Mouse (Mus musculus) lung, embryonic 14.5 days (tissue): ENCODE results near the gene Ube2u. TPM values are rescaled to one million over a fixed set of nuclear protein-coding genes. Genes with fewer than 3 reads are reported as not detected.

ENCODE experiments used
- ATAC-seq: fragments of 200-750 bp; cut with Nextera tagmentation; 2 replicates; pipeline ENCODE4 v1.8.0; 2017; ENCODE audit warnings: mild to moderate bottlenecking, moderate TSS enrichment, moderate library complexity; ENCODE audit not compliant: insufficient read depth
- DNase-seq: peaks from one replicate; pipeline ENCODE4 v3.0.0-alpha.2; 2015
- H3K27ac ChIP-seq: fragments of 300-500 bp; sonication (generic); 2 replicates; pipeline ENCODE4 v1.5.1; 2014; ENCODE audit warnings: low read depth, mild to moderate bottlenecking, moderate library complexity
- H3K27me3 ChIP-seq: fragments of 300-500 bp; sonication (generic); 2 replicates; pipeline ENCODE4 v1.6.1; 2014; ENCODE audit warnings: low read length, control low read depth; ENCODE audit not compliant: insufficient read depth
- H3K36me3 ChIP-seq: fragments of 300-500 bp; sonication (generic); 2 replicates; pipeline ENCODE4 v1.6.1; 2014; ENCODE audit warnings: control low read depth; ENCODE audit not compliant: insufficient read depth
- H3K4me1 ChIP-seq: fragments of 300-500 bp; sonication (generic); 2 replicates; pipeline ENCODE4 v1.6.1; 2014; ENCODE audit warnings: antibody characterized with exemption, control low read depth; ENCODE audit not compliant: insufficient read depth
- H3K4me2 ChIP-seq: fragments of 300-500 bp; sonication (generic); 2 replicates; pipeline ENCODE4 v1.6.1; 2014; ENCODE audit warnings: mild to moderate bottlenecking
- H3K4me3 ChIP-seq: fragments of 300-500 bp; sonication (generic); 2 replicates; pipeline ENCODE4 v1.5.1; 2014; ENCODE audit warnings: low read depth, low read length
- H3K9ac ChIP-seq: fragments of 300-500 bp; sonication (generic); 2 replicates; pipeline ENCODE4 v1.6.1; 2014
- H3K9me3 ChIP-seq: fragments of 300-500 bp; sonication (generic); 2 replicates; pipeline ENCODE4 v1.6.1; 2016; ENCODE audit warnings: low read depth, low read length, control low read depth
- CTCF ChIP-seq: IDR thresholded peaks from 2 replicates; pipeline ENCODE4 v1.5.1; 2016; ENCODE audit warnings: antibody characterized with exemption, low read depth
- WGBS: fragments of 180-500 bp; shearing (Covaris S2); extraction: QIAGEN DNeasy Blood & Tissue Kit; methylation state at CpG from one replicate; pipeline ENCODE4 v1.1.7; 2014; 5-methylcytosine and 5-hydroxymethylcytosine counted together
- polyA plus RNA-seq: library from polyadenylated mRNA; unstranded; fragments of >200 nt; fragmentation: Nextera tagmentation; extraction: Ambion mirVana; gene quantifications from 2 replicates; pipeline ENCODE4 v1.2.1, GENCODE M21; 2014

The Ube2u gene
- polyA plus RNA-seq = 0.22 and 0.42 TPM in 2 replicates

GRCm38 (mm10) chr4:100478592-100479321 is at the start of gene Ube2u:
TSS of gene Ube2u (plus strand) at chr4:100478849.
- peak; percentile 92 for ATAC-seq
- 29% methylated on average over 15 of the region's 15 CpGs for WGBS

GRCm38 (mm10) chr4:100429371-100429900 is 49.2 kb upstream of the Ube2u start:
- no peak for TF ChIP-seq CTCF
- Histone ChIP-seq H3K4me3 (no peak overlapping the region), H3K27me3 (no peaks in the 10 kb centered on the region), H3K9ac (no peak overlapping the region), H3K4me2 (no peak overlapping the region), H3K9me3 (no peaks in the 10 kb centered on the region), H3K36me3 (0 out of 2 replicates have a peak, but pooled peaks cover 4% of the 10 kb centered on the region), H3K27ac (no peak overlapping the region), H3K4me1 (peaks cover 14% of the 10 kb centered on the region)
- 61% methylated on average over 2 of the region's 2 CpGs for WGBS
- DNase-seq (peak; percentile 60), ATAC-seq (peak; percentile 27; the same call in 1 of the 2 replicates)

More at GRCm38 (mm10) chr4:100478592-100479321, at the start of gene Ube2u:
- Histone ChIP-seq H3K9me3 (no peaks in the 10 kb centered on the region), H3K9ac (no peak within 1 kb of the TSS), H3K36me3 (no peaks in the 10 kb centered on the region), H3K4me1 (peaks cover 5% of the 10 kb centered on the region; the same call in 1 of the 2 replicates), H3K27me3 (no peaks in the 10 kb centered on the region), H3K4me3 (peak within 1 kb of the TSS; percentile 12; the same call in 1 of the 2 replicates), H3K27ac (no peak within 1 kb of the TSS), H3K4me2 (peak within 1 kb of the TSS; percentile 56)
- peak; percentile 86 for DNase-seq
- no peak for TF ChIP-seq CTCF

GRCm38 (mm10) chr4:100435281-100436168 is 43.1 kb upstream of the Ube2u start:
- 0 out of 2 replicates have a peak overlapping the region, but pooled peaks have one; percentile 23 for H3K4me2 ChIP-seq
- H3K4me3 ChIP-seq = no peak overlapping the region
- no peaks in the 10 kb centered on the region for H3K36me3 ChIP-seq
- WGBS = 20% methylated on average over 8 of the region's 8 CpGs
- no peaks in the 10 kb centered on the region for H3K27me3 ChIP-seq
- no peak overlapping the region for H3K9ac ChIP-seq
- DNase-seq = peak; percentile 95
- H3K4me1 ChIP-seq = peaks cover 9% of the 10 kb centered on the region; the same call in 1 of the 2 replicates
- peak; percentile 94 for ATAC-seq
- H3K27ac ChIP-seq = 0 out of 2 replicates have a peak overlapping the region, but pooled peaks have one; percentile 19
- TF ChIP-seq CTCF = no peak
- no peaks in the 10 kb centered on the region for H3K9me3 ChIP-seq

GRCm38 (mm10) chr4:100436169-100436547 is 42.5 kb upstream of the Ube2u start:
- Histone ChIP-seq H3K4me2 (no peak overlapping the region), H3K27ac (no peak overlapping the region), H3K4me1 (peaks cover 9% of the 10 kb centered on the region; the same call in 1 of the 2 replicates), H3K4me3 (no peak overlapping the region), H3K27me3 (no peaks in the 10 kb centered on the region), H3K9ac (no peak overlapping the region), H3K9me3 (no peaks in the 10 kb centered on the region), H3K36me3 (peaks cover 5% of the 10 kb centered on the region; the same call in 1 of the 2 replicates)
- 44% methylated on average over 4 of the region's 4 CpGs for whole genome bisulfite sequencing
- peak; percentile 9; the same call in 1 of the 2 replicates for ATAC-seq
- DNase-seq = no peak
- no peak for TF ChIP-seq CTCF

- TF ChIP-seq CTCF = no peak
- 43% methylated on average over 3 of the region's 3 CpGs for WGBS
- Histone ChIP-seq H3K4me2 (no peak overlapping the region), H3K4me1 (no peaks in the 10 kb centered on the region), H3K9ac (no peak overlapping the region), H3K27ac (no peak overlapping the region), H3K4me3 (no peak overlapping the region), H3K36me3 (peaks cover 10% of the 10 kb centered on the region; the same call in 1 of the 2 replicates), H3K9me3 (no peaks in the 10 kb centered on the region), H3K27me3 (no peaks in the 10 kb centered on the region)
- ATAC-seq (no peak), DNase-seq (no peak)
Measured at GRCm38 (mm10) chr4:100446897-100447296, 31.8 kb upstream of the Ube2u start.

GRCm38 (mm10) chr4:100462493-100463120 is 16.0 kb upstream of the Ube2u start:
- H3K4me3 ChIP-seq = no peak overlapping the region
- DNase-seq = peak; percentile 39

More at GRCm38 (mm10) chr4:100462493-100463120, 16.0 kb upstream of the Ube2u start:
- no peak for TF ChIP-seq CTCF
- no peak for ATAC-seq
- no peak overlapping the region for H3K9ac ChIP-seq
- WGBS = 36% methylated on average over 9 of the region's 9 CpGs
- no peak overlapping the region for H3K27ac ChIP-seq
- no peaks in the 10 kb centered on the region for H3K27me3 ChIP-seq
- H3K4me1 ChIP-seq = no peaks in the 10 kb centered on the region
- H3K9me3 ChIP-seq = no peaks in the 10 kb centered on the region
- H3K36me3 ChIP-seq = no peaks in the 10 kb centered on the region
- no peak overlapping the region for H3K4me2 ChIP-seq
